Mouse (Mus musculus): ENCODE data around the gene Gprc5c.
"Not testable (repeated sequence)": the region's sequence is repeated elsewhere in the genome, so short reads cannot be mapped to it uniquely, and the experiment has no call there.

Gene Gprc5c

GRCm38 (mm10) chr11:114869787-114870186, 18.8 kb downstream of the Gprc5c start:
- no peak for DNase-seq

GRCm38 (mm10) chr11:114871540-114871939, 20.6 kb downstream of the Gprc5c start:
- DNase-seq, result no peak

GRCm38 (mm10) chr11:114873022-114873817, 22.3 kb downstream of the Gprc5c start:
- DNase-seq, result peak; percentile 82

GRCm38 (mm10) chr11:114874226-114875145, 23.5 kb downstream of the Gprc5c start:
- DNase-seq, result no peak

- DNase-seq, result no peak
These were observed 24.4 kb downstream of the Gprc5c start for GRCm38 (mm10) chr11:114875301-114875801.

- peak; percentile 31 for DNase-seq
These were observed 25.2 kb downstream of the Gprc5c start for GRCm38 (mm10) chr11:114876176-114876575.

- DNase-seq, result no peak
These were observed 25.7 kb downstream of the Gprc5c start for GRCm38 (mm10) chr11:114876621-114877020.

GRCm38 (mm10) chr11:114877145-114877544, 26.2 kb downstream of the Gprc5c start:
- peak; percentile 28 for DNase-seq

- no peak for DNase-seq
These were observed 28.7 kb downstream of the Gprc5c start for GRCm38 (mm10) chr11:114879666-114880065.

GRCm38 (mm10) chr11:114880185-114880584, 29.2 kb downstream of the Gprc5c start:
- no peak for DNase-seq

GRCm38 (mm10) chr11:114880589-114880988, 29.6 kb downstream of the Gprc5c start:
- peak; percentile 65 for DNase-seq

- no peak for DNase-seq
These were observed 32.4 kb downstream of the Gprc5c start for GRCm38 (mm10) chr11:114883251-114883789.

GRCm38 (mm10) chr11:114884380-114885100, 33.6 kb downstream of the Gprc5c start:
- no peak for DNase-seq

GRCm38 (mm10) chr11:114889991-114890518, 39.1 kb downstream of the Gprc5c start, which contains the start of gene Cd300a:
Gene Cd300a, plus strand, starts transcription at chr11:114890041.
- DNase-seq, result no peak

GRCm38 (mm10) chr11:114890542-114890941, 39.6 kb downstream of the Gprc5c start:
- no peak for DNase-seq

- DNase-seq, result no peak
These were observed 45.1 kb downstream of the Gprc5c start for GRCm38 (mm10) chr11:114896085-114896484.

- DNase-seq, result no peak
These were observed 47.1 kb downstream of the Gprc5c start for GRCm38 (mm10) chr11:114898026-114898425.

- no peak for DNase-seq
These were observed 52.3 kb downstream of the Gprc5c start for GRCm38 (mm10) chr11:114903224-114903623.

- no peak for DNase-seq
These were observed 56.6 kb downstream of the Gprc5c start for GRCm38 (mm10) chr11:114907567-114907966.

- DNase-seq, result no peak
These were observed 57.1 kb downstream of the Gprc5c start for GRCm38 (mm10) chr11:114908086-114908485.

GRCm38 (mm10) chr11:114909538-114909937, 58.6 kb downstream of the Gprc5c start:
- DNase-seq, result not testable (repeated sequence)

- peak; percentile 44 for DNase-seq
These were observed 61.9 kb downstream of the Gprc5c start for GRCm38 (mm10) chr11:114912847-114913246.
